Mouse (Mus musculus) urinary bladder, adult 2 months (tissue): ENCODE results near the gene Adgra3. TPM values are rescaled to one million over a fixed set of nuclear protein-coding genes. Genes with fewer than 3 reads are reported as not detected.

Experiments
- DNase-seq: peaks from one replicate; pipeline ENCODE4 v3.0.0; 2022; ENCODE audit warnings: low spot score
- polyA plus RNA-seq: library from polyadenylated mRNA; depleted of rRNA; stranded (reverse); fragments of >200 nt; gene quantifications from 2 replicates; pipeline ENCODE4 v1.2.3, GENCODE M21; 2012; rRNA removed

Gene Adgra3
- 13.0 and 14.8 TPM in 2 replicates for polyA plus RNA-seq

- peak; percentile 74 for DNase-seq
Observed at GRCm38 (mm10) chr5:50058421-50059286, at the start of gene Adgra3. TSS of gene Adgra3 (minus strand) at chr5:50059006.

DNA sequence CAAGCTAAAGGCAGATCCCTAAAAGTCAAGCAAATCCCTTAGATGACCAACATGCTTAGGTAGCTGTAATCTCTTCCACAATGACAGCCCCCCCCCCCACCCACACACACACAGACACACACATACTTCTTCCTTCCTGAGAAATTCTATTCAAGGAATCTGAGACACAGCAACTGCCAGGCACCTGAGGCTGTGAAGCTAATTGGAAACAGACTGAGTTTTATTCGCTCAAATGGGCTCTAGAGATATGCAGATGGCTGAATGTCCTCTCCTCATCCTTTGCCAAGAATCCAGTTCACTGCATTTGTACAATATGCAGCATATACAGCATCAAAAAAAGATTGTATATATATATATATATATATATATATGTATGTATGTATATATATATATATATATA lies 24.6 kb upstream of the Adgra3 start:
- DNase-seq, result no peak

DNA sequence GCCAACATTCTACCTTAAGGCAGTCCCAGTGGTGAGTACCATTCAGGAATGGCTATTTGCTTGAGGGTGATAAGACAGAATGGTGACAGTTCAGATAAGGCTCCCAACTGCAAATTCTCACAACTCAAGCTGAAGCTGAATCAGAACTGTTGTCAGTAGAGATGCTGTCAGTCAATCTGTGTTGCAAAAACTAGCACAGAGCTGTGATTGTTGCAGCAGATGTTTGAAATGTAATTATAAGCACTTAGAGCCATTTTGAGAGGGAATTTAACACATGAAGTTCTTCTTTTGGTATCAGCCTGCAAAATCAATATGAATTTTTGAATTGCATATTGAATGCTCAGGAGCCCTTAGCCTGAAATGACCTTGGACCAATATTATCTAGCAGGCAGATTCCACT lies 15.4 kb upstream of the Adgra3 start:
- DNase-seq, result no peak

GRCm38 (mm10) chr5:50064236-50064635 lies 5.4 kb upstream of the Adgra3 start:
- no peak for DNase-seq

DNA sequence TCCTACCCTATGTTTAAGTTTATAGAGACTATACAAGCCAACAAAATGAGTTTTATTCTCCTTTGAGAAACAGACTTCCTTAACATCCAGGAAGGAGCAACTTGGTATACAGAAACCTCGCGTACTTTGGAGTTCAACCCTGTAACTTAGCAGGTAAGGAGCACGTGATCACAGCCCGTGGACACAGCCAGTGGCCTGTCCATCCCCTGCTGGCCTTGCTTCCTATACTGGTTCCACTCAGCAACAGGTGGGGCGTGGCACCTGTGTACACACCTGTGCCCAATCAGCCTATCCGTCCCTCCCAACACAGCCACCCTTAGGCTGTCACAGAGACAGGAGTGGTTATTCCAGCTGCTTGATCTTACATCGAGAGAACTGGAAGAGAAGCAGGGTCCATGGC lies 780 bp upstream of the Adgra3 start:
- no peak for DNase-seq

- no peak for DNase-seq
Observed at GRCm38 (mm10) chr5:50057612-50058420, 990 bp downstream of the Adgra3 start.

DNA sequence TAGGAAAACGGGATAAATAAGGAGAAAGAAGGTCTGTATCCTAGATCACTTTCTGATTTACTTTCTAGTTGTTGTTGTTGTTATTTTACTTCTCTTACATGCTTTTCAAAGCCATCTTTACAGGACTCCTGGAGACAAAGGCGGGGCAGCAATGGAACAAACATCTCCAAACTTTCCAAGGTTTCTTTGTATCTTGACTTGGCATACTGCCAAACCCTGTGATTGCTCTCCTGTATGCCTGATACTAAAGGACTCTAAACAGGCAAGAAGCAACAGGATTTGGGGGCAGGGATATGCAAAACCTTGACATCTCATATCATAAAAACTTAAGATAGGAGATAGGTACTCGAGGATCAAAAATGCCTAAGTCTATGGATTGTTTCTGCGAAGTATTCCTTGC lies 6.3 kb downstream of the Adgra3 start:
- DNase-seq, result no peak

- DNase-seq, result no peak
Observed at GRCm38 (mm10) chr5:50050668-50051425, 8.0 kb downstream of the Adgra3 start.

GRCm38 (mm10) chr5:50050037-50050436 lies 8.8 kb downstream of the Adgra3 start:
- DNase-seq, result no peak

GRCm38 (mm10) chr5:50049506-50049905 lies 9.3 kb downstream of the Adgra3 start:
- DNase-seq, result no peak

DNA sequence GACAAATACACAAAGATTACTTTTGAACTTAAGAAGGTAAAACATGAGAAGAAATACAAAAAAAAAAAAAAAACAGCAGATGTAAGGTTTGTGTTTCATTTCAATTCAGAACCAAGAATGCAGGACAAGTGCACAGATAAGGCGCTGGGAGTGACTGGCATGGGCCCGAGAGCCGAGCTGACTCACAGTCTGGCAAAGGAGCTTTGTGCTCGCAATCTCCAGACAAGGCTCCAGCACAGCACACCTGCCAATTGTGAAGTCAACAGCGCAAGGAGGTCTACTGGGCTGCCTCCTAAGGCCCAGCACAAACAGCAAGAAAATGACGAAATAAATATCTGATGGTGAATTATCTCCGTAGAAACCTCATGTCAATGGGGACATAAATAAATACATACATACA lies 9.8 kb downstream of the Adgra3 start:
- no peak for DNase-seq

DNA sequence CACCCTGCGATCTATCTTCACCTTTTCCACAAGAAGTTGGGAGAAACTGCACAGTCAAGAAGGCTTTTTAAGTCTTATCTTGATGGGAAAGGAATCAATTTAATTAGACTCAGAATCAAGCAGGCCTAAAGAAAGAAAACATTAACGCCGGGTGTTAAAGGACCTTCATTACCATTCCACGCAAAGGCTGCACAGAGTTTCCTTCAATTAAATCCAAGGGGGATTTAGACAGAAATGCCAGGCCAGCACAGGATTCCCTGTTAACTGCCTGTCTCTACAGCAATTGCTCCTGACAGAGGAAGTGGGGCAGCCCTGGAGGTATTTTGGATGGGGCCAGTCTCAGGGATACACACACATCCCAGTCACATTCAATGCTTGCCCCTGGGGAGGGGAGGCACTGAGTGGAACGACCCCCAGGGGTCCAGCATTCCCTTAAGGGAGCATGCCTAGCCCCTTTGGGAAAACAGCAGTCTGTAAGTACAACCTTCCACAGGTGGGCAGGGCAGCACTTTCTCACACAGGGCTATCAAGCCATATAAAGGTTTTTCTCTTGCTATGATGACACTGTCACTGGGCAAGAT lies 10.4 kb downstream of the Adgra3 start:
- no peak for DNase-seq

GRCm38 (mm10) chr5:50045180-50045579 lies 13.6 kb downstream of the Adgra3 start:
- DNase-seq, result no peak

GRCm38 (mm10) chr5:50043677-50044076 lies 15.1 kb downstream of the Adgra3 start:
- no peak for DNase-seq

GRCm38 (mm10) chr5:50042274-50042943 lies 16.4 kb downstream of the Adgra3 start:
- no peak for DNase-seq

DNA sequence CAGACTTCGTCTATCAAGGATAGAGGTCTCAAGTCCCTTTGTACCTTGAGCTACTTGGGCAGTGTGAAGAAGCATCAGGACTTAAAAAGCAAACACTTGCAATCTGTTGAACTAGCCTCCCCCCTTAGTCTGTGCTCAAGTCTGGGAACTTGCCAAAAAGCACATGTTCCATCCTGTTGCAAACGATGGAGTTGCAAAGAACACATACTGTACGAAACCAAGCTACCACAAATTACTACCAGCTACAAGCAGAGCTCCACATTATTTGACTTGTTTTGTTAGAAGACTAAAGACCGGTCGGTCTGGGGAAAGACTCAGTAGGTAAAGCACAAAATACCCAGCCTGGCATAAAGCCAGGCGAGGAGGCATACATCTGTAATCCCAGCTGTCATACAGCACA lies 19.3 kb downstream of the Adgra3 start:
- no peak for DNase-seq

DNA sequence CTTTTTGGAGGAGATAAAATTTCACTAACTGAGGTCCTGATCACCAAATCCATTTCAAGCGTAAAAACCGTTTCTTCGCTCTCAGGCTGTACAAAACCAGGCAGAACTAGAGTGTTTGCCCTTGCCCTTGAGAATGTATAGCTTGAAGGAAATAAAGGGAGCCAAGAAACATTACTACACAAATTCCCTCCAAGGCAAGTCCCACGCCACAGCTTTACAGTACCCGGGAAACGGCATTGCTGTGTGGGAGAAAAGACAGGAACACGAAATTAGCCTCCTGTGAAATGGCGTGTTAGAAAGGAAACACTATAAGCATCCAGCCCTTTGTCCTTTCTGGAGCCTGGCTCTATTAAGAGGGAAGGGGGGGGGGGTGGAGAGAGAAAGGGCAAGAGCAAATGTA lies 21.1 kb downstream of the Adgra3 start:
- DNase-seq, result no peak

- no peak for DNase-seq
Observed at GRCm38 (mm10) chr5:50034900-50035514, 23.8 kb downstream of the Adgra3 start.

DNA sequence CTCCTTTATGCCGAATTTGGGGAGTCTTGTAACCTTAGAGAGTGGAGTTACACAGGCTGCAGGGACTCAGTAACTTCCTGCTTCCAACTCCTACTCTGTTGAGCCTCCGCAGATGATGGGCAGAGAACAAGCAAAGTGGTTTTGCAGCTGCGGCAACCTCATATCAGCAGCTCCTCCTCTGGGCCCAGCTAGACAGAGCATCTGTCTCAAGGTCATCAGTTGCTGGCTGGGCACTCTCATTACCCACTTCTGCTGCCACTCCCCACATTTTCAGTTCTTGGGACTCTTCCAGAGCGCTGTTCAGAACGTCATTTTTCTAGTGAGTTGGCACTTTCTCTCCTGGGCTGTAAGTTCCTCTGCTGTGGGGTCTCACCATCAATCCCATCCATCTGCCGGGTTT lies 24.6 kb downstream of the Adgra3 start:
- DNase-seq, result no peak

- DNase-seq, result no peak
Observed at GRCm38 (mm10) chr5:50033660-50034059, 25.1 kb downstream of the Adgra3 start.

- DNase-seq, result no peak
Observed at GRCm38 (mm10) chr5:50032332-50032731, 26.5 kb downstream of the Adgra3 start.
